In the genomic region with DNA sequence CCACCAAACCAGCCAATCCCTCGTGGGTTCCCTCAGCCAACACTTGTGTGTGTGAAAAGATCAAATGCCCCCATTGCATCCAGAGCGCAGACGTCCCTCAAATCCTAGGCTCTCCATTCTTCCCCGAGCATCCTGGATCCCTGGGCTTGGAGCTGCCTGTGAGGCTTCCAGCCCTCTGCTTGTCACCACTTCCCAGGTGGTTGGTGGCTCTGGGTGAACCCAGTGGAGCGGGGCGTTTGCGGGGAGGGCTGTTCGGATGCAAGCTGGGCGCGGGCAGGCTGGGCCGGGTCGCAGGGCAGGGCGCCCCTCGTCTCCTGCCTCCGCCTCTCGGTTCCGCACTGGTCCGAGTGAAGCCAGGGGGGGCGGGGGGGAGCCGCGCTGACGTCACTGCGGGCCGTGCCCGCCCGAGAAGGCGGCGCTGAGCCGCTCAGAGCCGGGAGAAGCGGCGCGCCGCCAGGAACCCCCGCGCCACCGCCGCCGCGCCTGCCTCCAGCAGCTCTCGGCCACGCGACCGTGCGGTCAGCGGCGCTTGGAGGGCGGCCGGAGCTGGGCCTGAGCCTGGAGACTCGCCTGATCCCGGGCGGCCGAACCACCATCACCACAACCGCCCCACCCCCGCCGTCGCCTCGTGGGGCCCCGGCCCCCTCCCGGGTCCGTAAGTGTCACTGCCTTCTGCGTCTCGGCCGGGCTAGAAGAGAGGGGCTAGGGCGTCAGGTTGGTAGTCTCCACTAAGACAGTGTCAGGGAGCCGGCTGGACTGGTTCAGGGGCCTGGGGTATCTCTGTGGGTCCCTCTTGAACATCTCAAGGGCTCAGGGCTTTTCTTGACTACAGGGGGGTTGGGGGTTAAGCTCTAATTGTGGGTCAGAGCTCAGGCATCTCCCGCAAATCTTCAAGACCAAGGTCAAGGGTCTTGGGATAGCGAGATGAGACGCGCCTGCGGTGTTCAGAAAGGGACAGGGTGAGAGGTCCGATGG, we compare ENCODE assay signal across 9 mouse cellular contexts. TPM values are rescaled to one million over a fixed set of nuclear protein-coding genes. Genes with fewer than 3 reads are reported as not detected.
DNase-seq lines count a peak whose midpoint lies in the region; ATAC-seq lines count a peak whose summit lies in the region.
"Had no signal": no experiment of that assay in that cellular context is flagged by ENCODE, and none has a peak within 500 bp of the region (broad histone marks: within the 10 kb centered on the region; RNA-seq: fewer than 3 reads in every experiment).

No protein-coding gene starts in this region.

- H3K4me1 ChIP-seq in kidney, embryonic 14.5 days (ENCODE audit: control insufficient read depth, insufficient read depth, low read length): 0 out of 2 replicates have a peak, but pooled peaks cover under 1% of the 10 kb centered on the region
- H3K4me1 ChIP-seq in hindbrain, embryonic 12.5 days: peaks cover 41% of the 10 kb centered on the region
- peaks cover 74% of the 10 kb centered on the region for H3K4me1 ChIP-seq in midbrain, embryonic 12.5 days

- H3K36me3 ChIP-seq in kidney, embryonic 14.5 days (ENCODE audit: control insufficient read depth, insufficient read depth, low read length): no peaks in the 10 kb centered on the region
- H3K36me3 ChIP-seq in hindbrain, embryonic 12.5 days: 0 out of 2 replicates have a peak, but pooled peaks cover 3% of the 10 kb centered on the region
- no peaks in the 10 kb centered on the region for H3K36me3 ChIP-seq in midbrain, embryonic 12.5 days

- intact Hi-C loops in gastrocnemius, postnatal 36 days (cut with DNase I): loop anchor here (5.0 kb wide), 1 partner anchor 47 kb away; no protein-coding TSS in a partner anchor

- H3K9me3 ChIP-seq in kidney, embryonic 14.5 days (ENCODE audit: control insufficient read depth, low read length): no peaks in the 10 kb centered on the region
- no peaks in the 10 kb centered on the region for H3K9me3 ChIP-seq in hindbrain, embryonic 12.5 days (replicated peaks)
- H3K9me3 ChIP-seq in midbrain, embryonic 12.5 days: no peaks in the 10 kb centered on the region

- H3K4me2 ChIP-seq in kidney, embryonic 14.5 days (replicated peaks; ENCODE audit: low read depth, low read length): no peak overlapping the region; the same call in 1 of the 2 replicates
- H3K4me2 ChIP-seq in hindbrain, embryonic 12.5 days (replicated peaks): peak overlapping the region; percentile 84
- peak overlapping the region; percentile 77 for H3K4me2 ChIP-seq in midbrain, embryonic 12.5 days (replicated peaks)

- DNase-seq in kidney, postnatal 25 days: no peak
- DNase-seq in cerebellum, adult 8-10 months: peak; percentile 82
- no peak for DNase-seq in thymus, adult 18-20 months
- no peak for DNase-seq in urinary bladder, adult 18-20 months (ENCODE audit: low spot score in 2 of 2)
- no peak for DNase-seq in gastrocnemius, postnatal 36 days

- H3K4me3 ChIP-seq in kidney, embryonic 14.5 days (ENCODE audit: low read length): peak overlapping the region; percentile 15
- H3K4me3 ChIP-seq in hindbrain, embryonic 12.5 days: peak overlapping the region; percentile 84
- H3K4me3 ChIP-seq in midbrain, embryonic 12.5 days: peak overlapping the region; percentile 65

- ATAC-seq in kidney, embryonic 14.5 days (ENCODE audit: low FRiP score, low TSS enrichment): no peak
- peak; percentile 72 for ATAC-seq in hindbrain, embryonic 12.5 days (ENCODE audit: low FRiP score)
- ATAC-seq in midbrain, embryonic 12.5 days (ENCODE audit: low FRiP score, low read depth): peak; percentile 69
- ATAC-seq: Patski had no signal

- no peak overlapping the region for H3K27ac ChIP-seq in kidney, embryonic 14.5 days (ENCODE audit: low read depth, low read length)
- H3K27ac ChIP-seq in hindbrain, embryonic 12.5 days: peak overlapping the region; percentile 98
- H3K27ac ChIP-seq in midbrain, embryonic 12.5 days (replicated peaks): peak overlapping the region; percentile 97

- H3K27me3 ChIP-seq in kidney, embryonic 14.5 days (ENCODE audit: control insufficient read depth, insufficient read depth, low read length): peaks cover 98% of the 10 kb centered on the region
- H3K27me3 ChIP-seq in hindbrain, embryonic 12.5 days: peaks cover 92% of the 10 kb centered on the region
- H3K27me3 ChIP-seq in midbrain, embryonic 12.5 days: peaks cover 94% of the 10 kb centered on the region

- no peak overlapping the region for H3K9ac ChIP-seq in kidney, embryonic 14.5 days (ENCODE audit: low read depth, low read length)
- H3K9ac ChIP-seq in hindbrain, embryonic 12.5 days: peak overlapping the region; percentile 98
- peak overlapping the region; percentile 92 for H3K9ac ChIP-seq in midbrain, embryonic 12.5 days (replicated peaks)

- WGBS in kidney, embryonic 14.5 days: under 1% methylated on average over 60 of the region's 72 CpGs
- 2% methylated on average over 53 of the region's 72 CpGs for WGBS in hindbrain, embryonic 12.5 days
- WGBS in midbrain, embryonic 12.5 days: 1% methylated on average over 65 of the region's 72 CpGs

RNA-seq across cellular contexts. Expression of gene Polg, which starts 33.7 kb away (rescaled TPM):
- polyA plus RNA-seq in kidney, embryonic 14.5 days (2014; fragmentation: Nextera tagmentation; extraction: Ambion mirVana): 21.3 and 35.9 TPM in 2 replicates
- polyA plus RNA-seq in hindbrain, embryonic 12.5 days (2016; fragmentation: Nextera tagmentation; extraction: Ambion mirVana): 40.1 and 42.0 TPM in 2 replicates
- polyA plus RNA-seq in midbrain, embryonic 12.5 days (2016; fragmentation: Nextera tagmentation; extraction: Ambion mirVana): 41.2 and 44.5 TPM in 2 replicates
- total RNA-seq in gastrocnemius, postnatal 36 days (2021): 10 to 100 TPM; 30.6 to 34.2 TPM

Comparison
In these comparisons a context has a peak if more than half of its experiments do, and no peak if none do; other contexts are left out.
1. H3K4me3 ChIP-seq: peak in every context shown above with its lines; median percentile 84 in hindbrain, embryonic 12.5 days; 65 in midbrain, embryonic 12.5 days; 15 in kidney, embryonic 14.5 days.